Mouse (Mus musculus) retina, embryonic 14.5 days (tissue): ENCODE results near the gene Hoxc5.
A peak's percentile ranks its signal among the peaks of the same experiment; 100 is the strongest.

ENCODE experiments used
- DNase-seq: peaks from one replicate; pipeline ENCODE4 v3.0.0-alpha.2; 2015; ENCODE audit warnings: low spot score

Hoxc5 gene

GRCm38 (mm10) chr15:102967511-102968397 is 511 bp downstream of the Hoxc5 start:
- no peak for DNase-seq

GRCm38 (mm10) chr15:102969296-102969695 is 2.1 kb downstream of the Hoxc5 start:
- DNase-seq: no peak

GRCm38 (mm10) chr15:102970740-102971139 is 3.5 kb downstream of the Hoxc5 start:
- DNase-seq: peak; percentile 54

- DNase-seq: no peak
Measured at GRCm38 (mm10) chr15:102972254-102972653, 5.0 kb downstream of the Hoxc5 start.

- DNase-seq: no peak
Measured at GRCm38 (mm10) chr15:102972753-102973152, 5.5 kb downstream of the Hoxc5 start.

- DNase-seq: no peak
Measured at GRCm38 (mm10) chr15:102975034-102975433, 7.8 kb downstream of the Hoxc5 start.

GRCm38 (mm10) chr15:102975688-102976111 is 8.5 kb downstream of the Hoxc5 start:
- no peak for DNase-seq

- no peak for DNase-seq
Measured at GRCm38 (mm10) chr15:102976171-102976570, 8.9 kb downstream of the Hoxc5 start, which contains the start of gene Hoxc9. Gene Hoxc9 (plus strand): TSS chr15:102976439.

GRCm38 (mm10) chr15:102976631-102977422 is 9.6 kb downstream of the Hoxc5 start:
- DNase-seq: no peak

- no peak for DNase-seq
Measured at GRCm38 (mm10) chr15:102977423-102977974, 10.3 kb downstream of the Hoxc5 start.

- DNase-seq: no peak
Measured at GRCm38 (mm10) chr15:102978615-102979515, 11.6 kb downstream of the Hoxc5 start.

GRCm38 (mm10) chr15:102979936-102980335 is 12.7 kb downstream of the Hoxc5 start:
- DNase-seq: no peak

GRCm38 (mm10) chr15:102980352-102980751 is 13.1 kb downstream of the Hoxc5 start:
- DNase-seq: no peak

- no peak for DNase-seq
Measured at GRCm38 (mm10) chr15:102980912-102981311, 13.7 kb downstream of the Hoxc5 start.

- DNase-seq: peak; percentile 60
Measured at GRCm38 (mm10) chr15:102981379-102982288, 14.4 kb downstream of the Hoxc5 start.

GRCm38 (mm10) chr15:102983716-102984115 is 16.5 kb downstream of the Hoxc5 start:
- DNase-seq: no peak

- no peak for DNase-seq
Measured at GRCm38 (mm10) chr15:102984521-102984920, 17.3 kb downstream of the Hoxc5 start.

GRCm38 (mm10) chr15:102984925-102985324 is 17.7 kb downstream of the Hoxc5 start:
- no peak for DNase-seq

- peak; percentile 98 for DNase-seq
Measured at GRCm38 (mm10) chr15:102987124-102987833, 20.0 kb downstream of the Hoxc5 start.

GRCm38 (mm10) chr15:102988078-102988477 is 20.8 kb downstream of the Hoxc5 start:
- no peak for DNase-seq
